Comparison of ENCODE assay signal across 8 mouse cellular contexts in genomic region chr8:84104697-84105609, GRCm38 (mm10). TPM values are rescaled to one million over a fixed set of nuclear protein-coding genes. Genes with fewer than 3 reads are reported as not detected.
DNase-seq lines count a peak whose midpoint lies in the region; ATAC-seq lines count a peak whose summit lies in the region.

Gene Dcaf15 (minus strand): TSS chr8:84104768.

- H3K9me3 ChIP-seq in forebrain, embryonic 14.5 days (replicated peaks; ENCODE audit: control insufficient read depth, low read length): no peaks in the 10 kb centered on the region
- H3K9me3 ChIP-seq in neural tube, embryonic 15.5 days (replicated peaks): no peaks in the 10 kb centered on the region

- H3K27me3 ChIP-seq in forebrain, embryonic 14.5 days (replicated peaks; ENCODE audit: control insufficient read depth, insufficient read depth, low read length): no peaks in the 10 kb centered on the region
- no peaks in the 10 kb centered on the region for H3K27me3 ChIP-seq in neural tube, embryonic 15.5 days (replicated peaks)

- H3K36me3 ChIP-seq in forebrain, embryonic 14.5 days (ENCODE audit: control insufficient read depth, insufficient read depth, low read length): peaks cover 23% of the 10 kb centered on the region
- peaks cover 22% of the 10 kb centered on the region; the same call in 1 of the 2 replicates for H3K36me3 ChIP-seq in neural tube, embryonic 15.5 days

- 7% methylated on average over 42 of the region's 42 CpGs for WGBS in forebrain, embryonic 14.5 days
- 7% methylated on average over 42 of the region's 42 CpGs for WGBS in neural tube, embryonic 15.5 days

- H3K27ac ChIP-seq in forebrain, embryonic 14.5 days (ENCODE audit: low read depth, low read length): peak within 1 kb of the TSS; percentile 88
- peak within 1 kb of the TSS; percentile 97 for H3K27ac ChIP-seq in neural tube, embryonic 15.5 days (replicated peaks)

- peaks cover 14% of the 10 kb centered on the region for H3K4me1 ChIP-seq in forebrain, embryonic 14.5 days (ENCODE audit: control insufficient read depth, insufficient read depth, low read length)
- H3K4me1 ChIP-seq in neural tube, embryonic 15.5 days: peaks cover 38% of the 10 kb centered on the region

- peak within 1 kb of the TSS; percentile 61 for H3K4me3 ChIP-seq in forebrain, embryonic 14.5 days (ENCODE audit: low read depth, low read length)
- peak within 1 kb of the TSS; percentile 71 for H3K4me3 ChIP-seq in neural tube, embryonic 15.5 days (replicated peaks)

- H3K9ac ChIP-seq in forebrain, embryonic 14.5 days (ENCODE audit: low read length): peak within 1 kb of the TSS; percentile 81
- H3K9ac ChIP-seq in neural tube, embryonic 15.5 days (replicated peaks): peak within 1 kb of the TSS; percentile 64

- intact Hi-C loops in heart, postnatal 14 days (cut with DNase I): loop anchor here (5.0 kb wide), 1 partner anchor 63 kb away; the partner anchor contains the start of genes Il27ra and Rln3

- peak within 1 kb of the TSS; percentile 63 for H3K4me2 ChIP-seq in forebrain, embryonic 14.5 days (ENCODE audit: low read length)
- peak within 1 kb of the TSS; percentile 76 for H3K4me2 ChIP-seq in neural tube, embryonic 15.5 days

- peak; percentile 100 for DNase-seq in ES-CJ7 (ENCODE audit: low read depth, low spot score)
- DNase-seq in cerebellum, adult 11 months: peak; percentile 98
- peak; percentile 100 for DNase-seq in forebrain, embryonic 14.5 days (ENCODE audit: low spot score)
- peak; percentile 97 for DNase-seq in heart, postnatal 14 days
- DNase-seq in layer of hippocampus, adult 11-12 months (ENCODE audit: low spot score): peak; percentile 98
- peak; percentile 98 to 99 for DNase-seq in lung, adult 18-20 months
- peak; percentile 99 for DNase-seq in testis, postnatal 14 days (ENCODE audit: low spot score)

- ATAC-seq in forebrain, embryonic 14.5 days: peak; percentile 97
- peak; percentile 96 for ATAC-seq in neural tube, embryonic 15.5 days (ENCODE audit: low FRiP score)

RNA-seq across cellular contexts. Expression of gene Dcaf15, which starts in this region (rescaled TPM):
- polyA plus RNA-seq in forebrain, embryonic 14.5 days (2014; fragmentation: Nextera tagmentation; extraction: Ambion mirVana): 15.8 and 17.8 TPM in 2 replicates
- total RNA-seq in heart, postnatal 14 days (2021): 1 to 10 TPM; 9.7 to 9.8 TPM
- polyA plus RNA-seq in neural tube, embryonic 15.5 days (2015; fragmentation: Nextera tagmentation; extraction: Ambion mirVana): 18.5 and 21.6 TPM in 2 replicates

Comparison
In these comparisons a context has a peak if more than half of its experiments do, and no peak if none do; other contexts are left out.
1. Peak in every context shown above with its lines: DNase-seq, ATAC-seq, H3K4me3 ChIP-seq and H3K27ac ChIP-seq.